Mouse (Mus musculus) layer of hippocampus, adult 18-20 months (tissue): ENCODE measurements at regions not wholly inside any gene's neighbourhood (a gene's known extent, or its start where the extent isn't known, plus 50 kb on each side); places are given as distances from the start of the nearest gene placed in this dataset.
A peak's percentile ranks its signal among the peaks of the same experiment; 100 is the strongest.

ENCODE experiments used
- DNase-seq, 2 experiments: peaks; one replicate each; pipeline ENCODE4 v3.0.0; 2022; ENCODE audit warnings: low spot score in 2 of 2

DNA sequence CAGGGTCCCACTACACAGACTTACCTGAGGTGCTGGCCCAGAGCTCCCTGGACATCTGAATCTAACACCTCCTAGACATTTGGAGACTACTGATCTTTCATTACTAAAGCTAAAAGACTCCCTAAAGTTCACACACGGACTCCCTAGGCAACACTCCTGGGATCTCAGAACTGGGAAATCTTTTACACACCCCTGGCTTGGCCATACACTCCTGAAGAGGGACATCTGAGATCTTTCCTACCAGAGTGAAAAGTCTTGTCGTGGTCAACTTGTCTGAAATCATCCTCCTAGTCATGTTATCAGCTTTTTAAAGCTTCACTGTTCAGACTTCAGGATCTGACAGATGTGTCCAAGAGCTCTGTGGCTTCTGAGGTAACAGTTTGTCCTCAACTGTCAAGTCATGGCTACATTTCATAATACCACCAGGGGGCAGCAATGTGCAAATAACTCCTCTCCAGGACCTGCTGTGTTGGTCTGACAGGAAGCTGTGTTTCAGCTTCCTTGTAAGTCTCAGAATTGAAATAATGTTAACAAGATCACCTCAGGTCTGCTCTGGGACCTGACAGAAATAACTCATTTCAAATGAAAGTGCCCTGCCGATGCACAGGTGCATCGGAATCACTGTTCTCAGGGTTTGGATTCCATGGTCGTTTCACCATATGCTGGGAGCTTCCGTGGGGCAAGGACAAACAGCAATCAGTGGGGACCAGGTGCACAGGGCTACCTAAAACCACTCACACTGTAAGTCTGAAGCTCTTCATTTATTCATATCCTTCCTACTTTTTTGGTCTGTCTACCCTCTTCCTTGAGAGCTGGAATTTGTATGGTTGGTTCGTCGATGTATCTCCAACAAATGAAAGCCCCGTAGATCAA, 92.3 kb upstream of the C1qtnf7 start:
- DNase-seq = peak; percentile 59 to 88

- DNase-seq = no peak
Measured at GRCm38 (mm10) chr5:43424551-43425257, 90.6 kb upstream of the C1qtnf7 start.

GRCm38 (mm10) chr5:43433337-43433736, 82.0 kb upstream of the C1qtnf7 start:
- no peak for DNase-seq

DNA sequence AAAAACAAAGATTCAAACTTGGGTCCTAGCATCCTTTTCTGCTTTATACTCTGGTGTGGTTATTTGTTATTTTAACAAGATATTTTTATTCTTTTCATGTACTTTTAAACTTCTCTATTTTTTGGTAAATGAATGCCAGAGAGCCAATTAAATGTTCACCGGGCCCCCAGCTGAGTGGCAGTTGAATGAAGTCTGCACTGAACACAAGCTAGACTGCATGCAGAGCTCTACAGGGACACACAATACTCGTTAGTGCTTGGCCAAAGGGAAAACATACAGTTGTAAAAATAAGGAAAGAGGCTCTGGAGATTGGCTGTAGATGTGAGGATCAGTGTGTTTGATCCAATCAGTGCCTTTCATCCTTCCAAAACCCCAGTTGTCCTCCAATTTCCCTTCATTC, 76.1 kb upstream of the C1qtnf7 start:
- DNase-seq = no peak

DNA sequence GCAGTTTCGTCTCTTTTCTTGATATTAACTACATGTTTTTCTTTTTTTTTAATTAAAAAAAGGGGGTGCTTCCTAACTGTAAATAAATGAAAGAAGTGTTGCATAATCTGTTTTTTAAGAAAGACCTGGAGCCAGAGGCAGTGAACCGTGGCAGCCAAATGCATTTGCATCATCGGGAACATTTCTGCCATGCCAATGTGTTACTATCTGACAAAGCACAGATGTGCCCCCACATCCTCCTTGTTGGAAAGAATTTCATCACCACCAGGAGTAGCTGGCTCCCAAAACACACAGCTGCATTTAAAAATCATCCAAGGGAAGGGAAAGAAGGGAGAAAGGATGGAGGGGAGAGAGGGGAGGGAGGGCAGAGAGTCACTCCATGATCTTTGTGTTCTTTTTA, 74.0 kb upstream of the C1qtnf7 start:
- no peak for DNase-seq

- no peak for DNase-seq
Measured at GRCm38 (mm10) chr5:43444582-43445214, 70.6 kb upstream of the C1qtnf7 start.

DNA sequence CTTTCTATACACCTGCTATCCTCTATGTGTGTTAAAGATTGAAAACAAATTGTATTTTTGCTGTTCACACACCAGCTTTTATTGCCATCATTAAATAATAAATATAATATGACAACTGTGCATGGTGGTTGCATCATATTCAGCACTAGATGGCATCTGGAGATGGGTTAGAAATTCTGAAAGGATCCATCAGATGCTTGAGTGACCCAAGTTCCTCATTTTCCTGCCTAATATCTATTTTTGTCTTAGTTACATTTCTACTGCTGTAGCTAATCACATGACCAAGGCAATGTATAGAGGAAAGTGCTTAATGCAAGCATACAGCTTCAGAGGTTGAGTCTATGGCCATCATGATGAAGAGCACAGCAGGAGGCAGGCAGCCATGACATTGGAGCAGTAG, 69.7 kb upstream of the C1qtnf7 start:
- no peak for DNase-seq

- DNase-seq = no peak
Measured at GRCm38 (mm10) chr5:43446295-43446694, 69.0 kb upstream of the C1qtnf7 start.

DNA sequence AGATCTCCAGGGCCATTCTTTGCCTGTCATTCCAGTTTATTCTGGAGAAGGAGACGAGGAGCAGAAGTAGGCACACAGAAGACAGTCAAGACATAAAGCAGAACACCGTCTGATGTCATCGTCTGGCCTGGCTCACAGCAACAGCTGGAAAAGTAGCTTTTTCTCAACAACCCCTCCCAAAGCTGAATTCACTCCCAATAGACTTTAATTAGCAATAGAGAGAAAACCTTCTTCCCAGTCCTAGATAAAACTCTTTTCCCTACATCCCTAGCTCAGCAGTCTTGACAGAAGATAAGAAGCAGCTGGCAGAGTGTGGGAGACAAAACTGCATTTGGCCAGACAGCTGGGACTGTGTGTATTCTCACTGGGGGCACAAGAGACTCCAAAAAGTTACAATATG, 59.3 kb upstream of the C1qtnf7 start:
- DNase-seq = peak in 1 of 2 experiments; percentile 1

DNA sequence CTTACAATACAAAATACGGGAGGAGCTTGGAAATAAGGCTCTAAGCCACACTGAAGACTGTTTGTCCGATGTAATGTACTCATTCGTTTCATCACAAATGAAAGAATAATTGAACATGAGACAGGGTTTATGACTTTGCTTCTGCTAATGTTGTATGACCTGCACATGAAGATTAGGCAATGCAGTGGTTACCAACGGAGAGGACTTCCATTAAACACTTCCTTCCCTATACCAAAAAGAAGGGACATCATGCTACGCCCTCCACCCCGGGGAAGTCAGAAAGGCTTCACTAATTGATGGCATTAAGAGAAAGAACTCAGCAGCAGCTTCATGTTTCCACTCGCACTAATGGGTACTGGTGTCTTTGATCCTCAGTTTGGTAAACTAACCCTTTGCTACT, 57.6 kb upstream of the C1qtnf7 start:
- DNase-seq = no peak

DNA sequence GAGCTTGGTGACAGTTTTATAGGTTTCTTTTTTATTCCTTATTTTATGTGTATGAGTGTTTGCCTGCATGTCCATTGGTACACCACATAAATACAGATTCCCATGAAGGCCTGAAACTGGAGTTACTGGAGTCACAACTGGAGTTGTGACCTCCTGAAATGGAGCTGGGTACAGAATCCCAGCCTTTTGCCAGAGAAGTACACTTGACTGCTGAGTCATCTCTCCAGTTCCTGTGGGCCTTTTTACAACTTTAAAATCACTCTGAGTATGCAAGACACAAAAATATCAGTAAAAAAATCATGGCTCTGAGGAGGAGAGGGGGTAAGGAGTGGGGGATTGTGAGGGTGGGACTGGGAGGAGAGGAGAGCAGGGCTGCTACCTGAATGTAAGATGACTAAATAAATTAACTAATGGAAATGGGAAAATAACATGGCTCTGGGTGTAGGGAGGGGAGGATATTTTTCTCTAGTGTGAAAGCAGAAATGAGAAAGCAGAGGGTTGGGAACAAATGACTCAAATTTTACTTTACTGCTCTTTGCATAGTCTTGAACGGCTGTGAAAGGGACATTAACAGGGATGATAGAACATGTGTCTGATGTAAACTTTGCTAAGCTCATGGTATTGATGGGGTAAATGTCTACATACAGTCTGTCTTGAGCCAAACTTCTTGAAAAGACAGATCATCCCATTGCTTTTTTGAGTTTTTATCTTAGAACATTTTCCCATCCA, 53.2 kb upstream of the C1qtnf7 start:
- no peak for DNase-seq
